Mouse (Mus musculus) liver, postnatal 0 days (tissue): ENCODE measurements around the gene Chga.

Source experiments
- CTCF ChIP-seq: sonication (generic); IDR thresholded peaks from 2 replicates; pipeline ENCODE4 v1.5.1; 2016; ENCODE audit warnings: antibody characterized with exemption, low read depth
- EP300 ChIP-seq: IDR thresholded peaks from 2 replicates; pipeline ENCODE4 v1.6.1; 2016; ENCODE audit warnings: antibody characterized with exemption, low read depth, mild to moderate bottlenecking

- no peak for TF ChIP-seq CTCF
- no peak for TF ChIP-seq EP300
Observed at GRCm38 (mm10) chr12:102570111-102570510, 15.3 kb downstream of the Chga start.
